ENCODE assay signal across 8 mouse cellular contexts in the genomic region with DNA sequence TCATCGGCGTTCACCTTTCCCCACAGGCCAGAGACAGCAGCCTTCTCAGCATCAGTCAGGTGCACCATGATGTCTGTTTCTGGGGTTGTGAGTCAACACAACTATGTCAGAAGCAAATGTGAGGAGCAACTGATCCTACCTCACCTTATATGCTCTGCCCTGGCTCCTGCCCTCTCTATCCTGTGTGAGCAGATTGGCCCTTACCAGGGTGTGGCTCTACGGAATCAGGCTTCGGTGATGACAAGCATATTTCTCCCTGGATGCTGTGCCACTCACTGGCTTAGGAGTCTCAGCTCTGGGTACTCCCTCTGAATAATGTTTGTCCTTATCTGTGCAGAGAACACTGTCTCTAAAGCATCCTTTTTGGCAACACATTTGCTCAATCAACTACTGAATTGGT. TPM values are rescaled to one million over a fixed set of nuclear protein-coding genes. Genes with fewer than 3 reads are reported as not detected.
DNase-seq lines count a peak whose midpoint lies in the region; ATAC-seq lines count a peak whose summit lies in the region.

A gene (minus strand): TSS at position 289 of the 400 bp plus-strand sequence.

- no peaks in the 10 kb centered on the region for H3K27me3 ChIP-seq in forebrain, embryonic 16.5 days (replicated peaks; ENCODE audit: control insufficient read depth, insufficient read depth, low read length)
- no peaks in the 10 kb centered on the region for H3K27me3 ChIP-seq in hindbrain, embryonic 14.5 days (ENCODE audit: control insufficient read depth, insufficient read depth, low read length)
- H3K27me3 ChIP-seq in liver, embryonic 13.5 days: no peaks in the 10 kb centered on the region
- no peaks in the 10 kb centered on the region for H3K27me3 ChIP-seq in stomach, embryonic 14.5 days (ENCODE audit: control insufficient read depth, insufficient read depth, low read length)

- no peak within 1 kb of the TSS for H3K9ac ChIP-seq in forebrain, embryonic 16.5 days (replicated peaks; ENCODE audit: low read depth, low read length)
- no peak within 1 kb of the TSS for H3K9ac ChIP-seq in hindbrain, embryonic 14.5 days
- H3K9ac ChIP-seq in liver, embryonic 13.5 days: peak within 1 kb of the TSS; percentile 74
- no peak within 1 kb of the TSS for H3K9ac ChIP-seq in stomach, embryonic 14.5 days (replicated peaks; ENCODE audit: low read depth, low read length)

- H3K4me1 ChIP-seq in forebrain, embryonic 16.5 days (replicated peaks; ENCODE audit: control insufficient read depth, insufficient read depth, low read length): no peaks in the 10 kb centered on the region
- no peaks in the 10 kb centered on the region for H3K4me1 ChIP-seq in hindbrain, embryonic 14.5 days (replicated peaks; ENCODE audit: control insufficient read depth, insufficient read depth, low read length)
- H3K4me1 ChIP-seq in liver, embryonic 13.5 days (replicated peaks): peaks cover 37% of the 10 kb centered on the region
- H3K4me1 ChIP-seq in stomach, embryonic 14.5 days (ENCODE audit: control insufficient read depth, insufficient read depth, low read length): no peaks in the 10 kb centered on the region

- DNase-seq in urinary bladder, adult 2 months (ENCODE audit: low spot score): no peak
- DNase-seq in urinary bladder, postnatal 10 days (ENCODE audit: low spot score): no peak
- DNase-seq in hindbrain, embryonic 14.5 days (ENCODE audit: low spot score): no peak
- DNase-seq in liver, embryonic 13.5 days: no peak
- DNase-seq in kidney, postnatal 10 days: no peak
- no peak for DNase-seq in urinary bladder, postnatal 4 days (ENCODE audit: low spot score in 2 of 2)

- 95% methylated on average over 4 of the region's 4 CpGs for WGBS in forebrain, embryonic 16.5 days
- WGBS in hindbrain, embryonic 14.5 days: 95% methylated on average over 4 of the region's 4 CpGs
- 38% methylated on average over 4 of the region's 4 CpGs for WGBS in liver, embryonic 13.5 days (ENCODE audit: insufficient replicate concordance)
- WGBS in stomach, embryonic 14.5 days: 93% methylated on average over 4 of the region's 4 CpGs

- H3K27ac ChIP-seq in forebrain, embryonic 16.5 days (ENCODE audit: low read length): no peak within 1 kb of the TSS
- no peak within 1 kb of the TSS for H3K27ac ChIP-seq in hindbrain, embryonic 14.5 days
- H3K27ac ChIP-seq in liver, embryonic 13.5 days: peak within 1 kb of the TSS; percentile 97
- H3K27ac ChIP-seq in stomach, embryonic 14.5 days (ENCODE audit: low read length): no peak within 1 kb of the TSS

- H3K36me3 ChIP-seq in forebrain, embryonic 16.5 days (ENCODE audit: control insufficient read depth, insufficient read depth): no peaks in the 10 kb centered on the region
- no peaks in the 10 kb centered on the region for H3K36me3 ChIP-seq in hindbrain, embryonic 14.5 days (replicated peaks; ENCODE audit: control insufficient read depth, insufficient read depth)
- H3K36me3 ChIP-seq in liver, embryonic 13.5 days: no peaks in the 10 kb centered on the region
- H3K36me3 ChIP-seq in stomach, embryonic 14.5 days (ENCODE audit: control insufficient read depth, insufficient read depth, low read length): no peaks in the 10 kb centered on the region

- no peaks in the 10 kb centered on the region for H3K9me3 ChIP-seq in forebrain, embryonic 16.5 days (ENCODE audit: control insufficient read depth, low read length)
- H3K9me3 ChIP-seq in hindbrain, embryonic 14.5 days (ENCODE audit: control insufficient read depth, low read length): no peaks in the 10 kb centered on the region
- H3K9me3 ChIP-seq in liver, embryonic 13.5 days (replicated peaks): no peaks in the 10 kb centered on the region
- no peaks in the 10 kb centered on the region for H3K9me3 ChIP-seq in stomach, embryonic 14.5 days (ENCODE audit: control insufficient read depth, low read depth, low read length)

- no peak within 1 kb of the TSS for H3K4me3 ChIP-seq in forebrain, embryonic 16.5 days (replicated peaks; ENCODE audit: low read length)
- no peak within 1 kb of the TSS for H3K4me3 ChIP-seq in hindbrain, embryonic 14.5 days (replicated peaks; ENCODE audit: low read length)
- H3K4me3 ChIP-seq in liver, embryonic 13.5 days (replicated peaks): peak within 1 kb of the TSS; percentile 55
- no peak within 1 kb of the TSS for H3K4me3 ChIP-seq in stomach, embryonic 14.5 days (ENCODE audit: low read depth, low read length)

- no peak within 1 kb of the TSS for H3K4me2 ChIP-seq in forebrain, embryonic 16.5 days (ENCODE audit: low read length)
- H3K4me2 ChIP-seq in hindbrain, embryonic 14.5 days (replicated peaks): no peak within 1 kb of the TSS
- peak within 1 kb of the TSS; percentile 47 for H3K4me2 ChIP-seq in liver, embryonic 13.5 days
- H3K4me2 ChIP-seq in stomach, embryonic 14.5 days (replicated peaks; ENCODE audit: low read depth, low read length): no peak within 1 kb of the TSS

- ATAC-seq in forebrain, embryonic 16.5 days: no peak
- ATAC-seq in hindbrain, embryonic 14.5 days (ENCODE audit: low FRiP score): no peak
- peak; percentile 87 for ATAC-seq in liver, embryonic 13.5 days (ENCODE audit: low read depth)
- ATAC-seq in stomach, embryonic 14.5 days (ENCODE audit: insufficient number of reproducible peaks, insufficient read depth, low FRiP score, low read depth): peak; percentile 87; the same call in 1 of the 2 replicates

RNA-seq across cellular contexts. Expression of the gene that starts here (rescaled TPM):
- 257 and 296 TPM in 2 replicates for polyA plus RNA-seq in urinary bladder, adult 2 months (2012; rRNA removed)
- polyA plus RNA-seq in forebrain, embryonic 16.5 days (2015; fragmentation: Nextera tagmentation; extraction: Ambion mirVana): 3,869 and 4,747 TPM in 2 replicates
- polyA plus RNA-seq in hindbrain, embryonic 14.5 days (2014; fragmentation: Nextera tagmentation; extraction: Ambion mirVana): 4,248 and 5,201 TPM in 2 replicates
- 91,050 and 104,119 TPM in 2 replicates for polyA plus RNA-seq in liver, embryonic 13.5 days (2015; fragmentation: Nextera tagmentation; extraction: Ambion mirVana)
- polyA plus RNA-seq in stomach, embryonic 14.5 days (2014; fragmentation: Nextera tagmentation; extraction: Ambion mirVana): 3,670 and 3,888 TPM in 2 replicates

Comparison
In these comparisons a context has a peak if more than half of its experiments do, and no peak if none do; other contexts are left out.
1. RNA of the gene that starts here (polyA plus RNA-seq): 91,050 to 104,119 TPM in liver, embryonic 13.5 days; 4,248 to 5,201 TPM in hindbrain, embryonic 14.5 days, 3,670 to 3,888 TPM in stomach, embryonic 14.5 days, 3,869 to 4,747 TPM in forebrain, embryonic 16.5 days and 257 to 296 TPM in urinary bladder, adult 2 months; every median in the first group is over 10 times any median in the second.
2. ATAC-seq: peak in liver, embryonic 13.5 days (single experiment) and stomach, embryonic 14.5 days (single experiment); none in forebrain, embryonic 16.5 days (single experiment) and hindbrain, embryonic 14.5 days (single experiment).